Mouse (Mus musculus): ENCODE measurements around the gene Rplp2. TPM values are rescaled to one million over a fixed set of nuclear protein-coding genes. Genes with fewer than 3 reads are reported as not detected.
A peak's percentile ranks its signal among the peaks of the same experiment; 100 is the strongest.

Rplp2 gene
- total RNA-seq, 1 experiment from 2014 or later = 917 TPM

DNA sequence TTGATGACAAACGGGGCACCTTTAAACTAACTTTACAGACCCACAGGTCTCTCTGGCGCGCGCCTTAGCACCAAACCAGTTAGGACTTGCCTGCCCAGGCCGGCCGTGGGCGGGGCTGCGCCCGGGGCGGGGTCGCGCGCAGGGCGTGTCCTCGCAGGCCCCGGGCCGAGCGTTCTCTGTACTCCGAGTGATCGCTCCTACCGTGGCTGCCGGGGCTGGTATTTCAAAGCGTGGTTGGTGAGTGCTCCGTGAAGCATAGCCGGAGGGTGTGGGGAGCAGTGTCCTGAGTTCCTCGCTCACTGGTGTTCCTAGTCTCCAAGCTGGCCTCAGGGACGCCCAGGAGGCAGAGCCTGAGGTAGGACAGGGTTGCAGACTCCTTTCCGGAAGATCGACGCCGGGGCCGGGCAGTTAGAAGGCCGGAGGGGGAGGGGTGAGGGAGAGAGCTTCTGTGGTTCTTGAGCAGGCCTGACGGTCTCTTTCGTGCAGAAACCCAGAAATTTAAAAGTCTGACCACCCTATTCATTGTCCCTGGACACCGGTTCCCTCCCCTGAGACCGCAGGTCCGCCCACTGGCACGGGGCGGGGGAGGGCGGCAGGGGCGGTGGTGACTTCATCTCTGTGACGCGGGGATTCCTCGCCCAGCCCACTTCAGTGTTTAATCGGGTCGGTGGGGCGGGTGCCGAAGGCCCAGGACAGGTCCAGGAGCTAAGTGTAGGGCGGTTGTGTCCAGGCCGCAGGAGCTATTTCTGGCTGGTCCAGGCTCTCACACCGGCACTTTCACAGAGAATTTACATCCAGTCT, 20.3 kb downstream of the Rplp2 start, which contains the start of gene Cd151:
Cd151 (plus strand) TSS at position 163 of the 801 bp plus-strand sequence.
- DNase-seq = peak; percentile 92

DNA sequence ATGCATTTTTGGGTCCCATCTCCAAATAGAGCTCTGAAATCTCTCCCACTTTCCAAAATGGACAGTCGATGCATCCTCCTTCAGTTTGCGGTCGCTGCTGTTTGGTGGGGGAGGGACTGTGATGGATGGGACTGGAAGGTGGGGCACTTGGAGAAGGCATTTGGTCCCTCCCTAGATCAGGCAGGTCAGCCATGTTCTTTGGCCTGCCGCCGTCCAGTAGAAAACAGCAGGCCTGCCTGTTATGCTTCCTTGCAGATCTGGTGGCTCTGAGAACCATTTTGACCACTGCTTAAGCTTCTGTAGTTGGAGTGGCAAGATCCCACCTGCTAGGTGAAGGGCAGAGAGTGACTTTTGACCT, 21.0 kb downstream of the Rplp2 start:
- peak; percentile 37 for DNase-seq

DNA sequence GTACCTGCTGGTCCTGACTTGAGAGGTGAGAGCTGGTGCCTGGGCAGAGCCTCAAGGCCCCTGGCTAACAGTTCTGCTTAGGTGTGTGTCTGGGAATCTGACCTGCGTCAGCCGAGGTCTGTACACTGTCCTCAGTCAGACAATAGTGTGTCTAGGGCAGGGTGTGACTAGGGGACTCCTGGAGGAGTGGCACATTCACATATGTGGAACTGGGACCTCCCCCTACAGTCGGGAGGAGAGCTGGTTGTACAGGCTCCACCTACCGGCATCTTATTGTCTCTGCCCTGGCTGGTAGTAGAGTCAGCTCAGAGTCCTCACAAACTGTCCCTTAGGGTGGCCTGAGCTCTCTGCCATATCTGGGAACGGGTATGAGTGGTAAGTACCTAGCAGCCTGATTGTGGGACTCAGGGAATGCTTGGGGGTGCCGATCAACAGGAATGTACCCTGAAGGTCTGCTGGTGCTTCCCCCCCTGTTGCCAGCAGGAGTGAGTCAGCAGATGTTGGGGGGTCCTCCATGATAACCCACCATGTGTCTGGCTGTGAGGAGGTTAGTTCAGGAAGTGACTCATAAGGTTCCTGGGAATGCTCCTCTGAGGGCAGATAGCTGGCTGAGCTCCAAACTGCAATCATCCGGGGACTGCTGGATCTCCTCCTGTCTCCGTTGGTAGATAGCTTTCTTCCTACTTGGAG, 21.5 kb downstream of the Rplp2 start:
- DNase-seq = peak; percentile 78

DNA sequence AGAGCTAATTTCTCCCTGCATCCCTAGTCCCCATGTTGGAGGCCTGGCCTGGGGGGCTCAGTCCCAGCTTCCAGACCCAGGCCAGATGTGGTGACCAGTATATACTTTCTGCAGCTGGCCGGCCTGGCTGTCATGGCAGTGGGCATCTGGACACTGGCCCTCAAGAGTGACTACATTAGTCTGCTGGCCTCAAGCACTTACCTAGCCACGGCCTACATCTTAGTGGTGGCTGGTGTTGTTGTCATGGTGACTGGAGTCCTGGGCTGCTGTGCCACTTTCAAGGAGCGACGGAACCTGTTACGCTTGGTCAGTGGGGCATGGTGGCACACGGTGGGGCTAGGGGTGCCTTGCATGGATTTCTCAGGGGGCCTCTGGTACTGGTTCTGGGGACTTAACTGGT, 22.2 kb downstream of the Rplp2 start:
- DNase-seq = no peak

DNA sequence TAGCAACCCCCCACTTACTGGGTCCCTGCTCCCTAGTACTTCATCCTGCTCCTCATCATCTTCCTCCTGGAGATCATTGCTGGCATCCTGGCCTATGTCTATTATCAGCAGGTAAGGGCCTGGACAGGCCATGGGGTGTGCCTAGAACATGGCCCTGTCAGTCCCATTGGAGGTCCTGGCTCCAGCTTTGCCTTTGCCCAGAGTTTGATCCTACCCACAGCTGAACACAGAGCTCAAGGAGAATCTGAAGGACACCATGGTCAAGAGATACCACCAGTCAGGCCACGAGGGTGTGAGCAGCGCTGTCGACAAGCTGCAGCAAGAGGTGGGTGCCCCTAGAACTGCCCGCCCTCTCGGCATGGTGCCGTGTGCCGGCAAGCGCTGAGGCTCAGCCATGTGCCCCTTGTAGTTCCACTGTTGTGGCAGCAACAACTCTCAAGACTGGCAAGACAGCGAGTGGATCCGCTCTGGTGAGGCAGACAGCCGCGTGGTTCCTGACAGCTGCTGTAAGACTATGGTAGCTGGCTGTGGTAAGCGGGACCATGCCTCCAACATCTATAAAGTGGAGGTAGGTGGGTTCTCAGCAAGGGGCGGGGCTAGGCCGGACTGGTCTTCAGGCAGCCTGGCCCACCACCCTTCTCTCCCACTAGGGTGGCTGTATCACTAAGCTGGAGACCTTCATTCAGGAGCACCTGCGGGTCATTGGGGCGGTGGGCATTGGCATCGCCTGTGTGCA, 22.9 kb downstream of the Rplp2 start:
- no peak for DNase-seq

DNA sequence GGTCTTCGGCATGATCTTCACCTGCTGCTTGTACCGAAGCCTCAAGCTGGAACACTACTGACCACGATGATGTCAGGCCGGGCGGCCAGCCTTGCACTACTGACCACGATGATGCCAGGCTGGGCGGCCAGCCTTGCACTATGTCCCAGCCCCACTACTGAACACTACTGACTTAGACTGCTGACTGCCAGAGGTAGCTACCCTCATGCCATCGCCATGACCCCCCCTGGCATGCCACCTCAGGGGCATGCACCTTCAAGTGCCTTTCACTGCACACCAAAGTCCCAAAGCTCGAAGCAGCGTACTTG, 23.4 kb downstream of the Rplp2 start:
- DNase-seq = no peak

DNA sequence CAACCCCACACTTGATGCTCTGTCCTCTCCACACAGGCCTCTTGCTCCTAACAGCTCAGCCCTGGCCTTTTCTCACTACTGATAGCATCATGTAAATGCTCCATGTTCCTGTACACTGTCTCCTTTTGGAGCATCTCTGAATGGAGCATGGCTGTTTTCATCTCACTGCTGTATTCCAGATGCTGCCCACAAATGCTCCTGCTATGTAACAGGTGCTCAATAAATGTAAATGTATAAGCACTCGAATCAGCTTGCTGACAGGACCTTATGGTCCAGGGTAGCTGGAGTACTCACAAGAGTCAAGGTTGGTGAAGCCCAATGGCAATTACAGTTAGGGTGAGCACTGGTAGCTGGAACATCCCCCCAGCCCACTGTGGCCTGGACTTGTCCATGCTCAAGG, 24.1 kb downstream of the Rplp2 start:
- no peak for DNase-seq

DNA sequence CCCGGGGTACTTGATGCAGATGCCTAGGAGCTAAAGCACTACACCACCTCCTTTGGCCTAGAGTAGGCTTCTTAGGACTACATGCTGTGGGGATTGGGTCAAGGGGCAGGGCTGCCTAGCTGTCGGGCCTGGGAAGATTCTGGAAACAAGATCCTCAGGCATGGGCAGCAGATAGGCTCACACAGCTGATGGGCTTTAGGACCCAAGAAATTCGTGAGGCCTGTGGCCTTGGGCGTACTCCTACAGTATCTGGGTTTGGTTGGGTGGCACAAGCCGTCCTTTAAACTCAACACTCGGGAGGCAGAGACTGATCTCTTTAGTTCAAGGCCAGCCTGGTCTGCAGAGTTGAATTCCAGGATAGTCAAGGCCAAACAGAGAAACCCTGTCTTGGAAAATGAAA, 25.1 kb downstream of the Rplp2 start:
- DNase-seq = no peak

DNA sequence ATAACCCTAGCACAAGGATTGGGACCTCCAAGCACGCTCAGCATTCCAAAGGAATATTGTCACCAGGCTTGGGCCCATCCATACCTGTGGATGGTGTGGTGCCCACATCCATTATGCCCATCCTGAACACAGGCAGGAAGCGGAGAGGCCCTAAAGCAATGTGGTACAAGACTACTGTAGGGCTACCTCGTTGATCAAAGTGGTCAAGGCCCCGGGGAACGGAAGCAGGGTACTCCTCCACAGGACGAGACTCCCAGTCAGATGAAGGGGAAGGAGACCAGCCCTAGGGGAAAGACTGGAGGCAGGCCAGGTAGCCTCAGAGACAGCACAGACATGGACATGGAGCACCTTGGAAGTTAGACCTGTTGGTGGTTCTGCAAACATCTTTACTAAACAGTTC, 25.6 kb downstream of the Rplp2 start:
- no peak for DNase-seq

DNA sequence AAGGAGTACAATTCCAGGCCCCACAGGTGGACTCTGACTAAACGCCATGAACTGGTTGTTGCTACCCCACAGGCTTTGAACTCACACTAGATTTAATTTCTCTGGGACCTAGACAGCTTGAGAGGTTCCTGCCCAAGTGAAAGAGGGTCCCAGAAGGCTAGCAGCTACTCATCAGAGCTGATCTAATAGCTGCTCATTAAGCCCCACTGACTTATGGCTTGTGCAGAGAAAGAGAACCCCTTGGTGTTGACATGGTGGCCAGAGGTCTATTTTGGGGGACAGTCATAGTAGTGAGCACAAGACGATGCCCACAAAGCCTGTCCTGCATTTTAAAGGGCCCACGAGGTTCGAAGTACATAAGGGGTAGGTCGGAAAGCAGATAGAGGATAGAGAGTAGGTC, 27.0 kb downstream of the Rplp2 start:
- DNase-seq = no peak

DNA sequence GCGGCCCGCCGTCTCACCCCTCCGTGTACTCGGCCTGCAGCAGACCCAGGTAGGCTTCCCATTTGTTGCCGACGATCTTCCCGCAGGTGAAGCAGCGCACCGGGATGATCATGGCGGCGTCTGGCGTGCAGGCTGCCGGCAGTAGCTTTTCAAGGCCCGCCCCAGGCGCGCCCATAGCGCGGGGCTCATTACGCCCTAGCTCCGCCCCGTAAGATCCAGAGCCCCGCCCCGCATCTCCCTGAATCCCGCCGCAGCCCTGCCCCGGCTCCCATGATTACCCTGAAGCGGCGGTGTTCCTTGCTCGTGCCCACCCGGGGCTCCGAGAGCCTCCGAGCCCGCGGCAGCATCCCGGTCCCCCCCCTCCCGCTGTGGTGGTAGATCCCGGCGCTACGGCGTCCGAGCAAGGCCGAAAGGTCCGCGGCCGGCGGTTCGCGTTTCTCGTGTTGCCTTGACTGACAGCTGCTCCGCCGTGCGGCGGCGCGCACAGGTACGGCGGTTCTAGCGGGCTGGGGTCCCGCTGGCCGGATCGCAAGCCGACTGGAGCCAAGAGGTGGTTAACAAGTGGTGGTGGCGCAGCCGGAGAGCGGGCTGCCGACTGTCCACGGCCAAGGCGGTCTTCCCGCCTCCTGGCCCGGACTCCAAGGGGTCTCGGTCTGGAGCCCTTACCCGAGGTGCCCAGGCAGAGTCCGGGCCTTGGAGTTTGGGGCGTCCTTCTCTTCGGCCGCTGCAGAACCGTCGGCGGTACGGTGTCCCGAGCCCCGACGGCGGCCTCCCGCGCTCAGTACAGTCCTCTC, 28.0 kb downstream of the Rplp2 start, which contains the start of the genes Polr2l and Tspan4:
Polr2l (minus strand) TSS at position 122 of the 794 bp plus-strand sequence.
Tspan4 (plus strand) TSS at position 230 of the 794 bp plus-strand sequence.
- peak; percentile 85 for DNase-seq

DNA sequence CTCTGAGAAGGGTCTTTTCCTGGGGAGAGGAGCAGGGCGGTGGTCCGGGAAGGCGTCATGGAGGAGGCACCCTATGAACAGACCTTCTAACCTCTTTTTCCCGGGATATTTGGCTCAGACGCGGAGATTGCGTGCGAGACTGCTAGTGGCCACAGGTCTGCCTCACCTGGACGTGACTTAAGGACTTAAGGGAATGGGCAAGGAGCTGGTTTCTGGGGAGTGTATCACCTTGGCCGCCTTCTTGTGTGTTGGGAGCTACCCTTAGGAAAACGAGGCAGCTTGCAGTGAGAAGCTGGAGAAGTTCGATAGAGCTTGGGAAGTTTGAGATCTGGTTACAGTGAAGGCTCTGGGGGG, 28.6 kb downstream of the Rplp2 start:
- no peak for DNase-seq

DNA sequence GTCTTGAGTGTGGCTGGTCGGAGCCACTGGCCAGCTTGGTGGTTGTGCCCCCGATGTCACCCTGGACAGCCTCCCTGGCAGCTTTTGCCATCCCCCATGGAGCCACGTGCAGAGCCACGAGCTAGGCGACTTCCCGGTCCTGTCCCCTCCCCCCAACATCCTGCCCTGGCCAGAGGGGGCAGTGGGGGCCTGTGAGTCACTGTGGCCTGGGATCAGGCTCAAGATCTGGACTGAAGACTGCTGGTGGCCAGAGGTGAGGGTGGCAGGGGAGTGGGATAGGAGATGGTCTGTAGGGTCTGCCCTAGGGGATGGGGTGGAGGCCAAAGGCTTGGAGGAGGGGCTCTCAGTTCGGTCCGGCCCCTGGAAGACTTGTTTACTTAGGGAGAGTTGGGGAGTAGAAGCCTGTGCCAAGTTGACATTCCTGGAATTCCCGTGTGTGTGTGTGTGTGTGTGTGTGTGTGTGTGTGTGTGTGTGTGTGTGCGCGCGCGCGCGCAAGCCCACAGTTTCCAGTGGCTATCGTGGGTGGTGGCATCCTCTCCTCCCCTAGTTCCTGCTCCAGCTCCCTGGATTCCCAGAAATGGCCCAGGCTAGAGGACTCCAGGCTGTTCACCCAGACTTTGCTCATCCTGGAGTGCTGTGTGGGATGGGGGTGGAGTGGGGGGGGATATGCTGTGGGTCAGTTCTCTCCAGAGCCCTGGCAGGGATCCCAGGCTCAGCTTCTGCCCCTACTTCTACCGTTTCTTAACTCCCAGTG, 29.2 kb downstream of the Rplp2 start:
- peak; percentile 89 for DNase-seq

DNA sequence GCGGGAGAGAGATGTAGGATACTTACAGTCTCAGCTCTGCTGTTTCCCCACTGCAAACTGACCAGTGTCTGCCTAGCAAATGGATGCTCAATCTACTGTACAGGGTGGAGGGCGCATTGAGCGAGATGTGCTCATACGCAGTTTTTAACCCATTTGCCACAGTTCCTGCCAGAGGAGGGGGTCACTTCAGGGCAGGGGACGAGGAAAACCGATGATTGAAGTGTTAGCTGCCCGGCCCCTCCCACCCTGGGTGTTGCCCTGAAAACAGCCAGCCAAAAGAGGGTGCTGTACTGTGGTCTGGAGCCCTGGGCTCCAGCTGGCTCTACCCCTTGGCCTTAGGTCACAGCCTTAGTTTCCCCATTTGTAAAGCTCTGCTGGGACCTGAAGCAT, 29.8 kb downstream of the Rplp2 start:
- DNase-seq = no peak

DNA sequence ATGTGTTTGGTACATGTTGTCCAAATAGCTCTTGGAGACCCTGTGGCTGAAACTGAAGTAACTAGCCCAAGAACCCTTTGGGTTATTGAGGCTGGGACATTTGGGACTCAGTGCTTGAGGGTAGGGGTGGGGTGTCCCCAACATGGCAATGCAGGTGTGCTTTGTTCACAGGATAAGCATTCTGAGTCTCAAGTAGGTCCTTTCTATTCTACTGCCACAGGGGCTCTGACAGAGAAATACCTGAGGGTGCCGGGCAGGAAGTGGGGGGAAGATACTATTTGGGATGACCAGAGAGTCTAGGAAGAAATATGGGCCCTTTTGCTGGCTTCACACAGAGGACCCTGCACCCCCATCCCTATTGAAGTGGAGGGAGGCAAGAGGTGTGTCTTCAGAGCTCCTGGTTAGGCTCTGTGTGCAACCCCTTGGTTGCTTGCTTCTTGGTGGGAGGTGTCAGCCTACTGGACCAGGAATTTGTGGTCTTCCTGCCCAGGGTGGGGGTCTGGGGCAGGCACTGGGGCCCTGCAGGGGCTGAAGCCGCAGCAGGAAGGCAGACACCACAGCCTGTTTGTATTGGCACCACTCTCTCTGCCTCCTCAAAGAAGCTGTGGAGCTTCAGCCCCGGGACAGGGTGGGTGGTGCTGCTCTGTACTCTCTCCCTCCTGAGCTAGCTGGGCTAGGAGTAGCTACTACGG, 30.6 kb downstream of the Rplp2 start:
- DNase-seq = no peak

DNA sequence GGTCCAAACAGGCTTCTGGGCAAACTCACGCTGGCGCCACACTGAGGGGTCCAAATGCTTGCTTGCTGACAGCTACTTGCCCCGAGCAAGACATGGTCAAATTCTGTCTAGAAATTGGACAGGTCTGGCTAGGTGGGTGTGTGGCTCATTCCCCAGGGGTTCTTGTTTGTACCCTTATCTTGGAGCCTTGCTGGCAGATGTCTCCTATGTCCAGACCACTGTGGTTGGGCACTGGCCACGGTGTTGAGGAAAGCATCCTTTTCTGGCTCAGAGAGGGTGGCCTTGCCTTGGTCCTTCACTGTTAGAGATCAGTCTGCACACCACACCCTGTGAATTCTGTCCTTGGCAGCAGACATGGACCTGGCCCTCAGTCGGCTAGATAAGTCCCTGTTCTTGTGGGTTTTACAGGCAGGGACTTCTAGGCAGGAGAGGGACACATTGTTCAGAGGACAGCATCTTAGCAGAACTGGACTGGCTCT, 31.1 kb downstream of the Rplp2 start:
- DNase-seq = no peak

DNA sequence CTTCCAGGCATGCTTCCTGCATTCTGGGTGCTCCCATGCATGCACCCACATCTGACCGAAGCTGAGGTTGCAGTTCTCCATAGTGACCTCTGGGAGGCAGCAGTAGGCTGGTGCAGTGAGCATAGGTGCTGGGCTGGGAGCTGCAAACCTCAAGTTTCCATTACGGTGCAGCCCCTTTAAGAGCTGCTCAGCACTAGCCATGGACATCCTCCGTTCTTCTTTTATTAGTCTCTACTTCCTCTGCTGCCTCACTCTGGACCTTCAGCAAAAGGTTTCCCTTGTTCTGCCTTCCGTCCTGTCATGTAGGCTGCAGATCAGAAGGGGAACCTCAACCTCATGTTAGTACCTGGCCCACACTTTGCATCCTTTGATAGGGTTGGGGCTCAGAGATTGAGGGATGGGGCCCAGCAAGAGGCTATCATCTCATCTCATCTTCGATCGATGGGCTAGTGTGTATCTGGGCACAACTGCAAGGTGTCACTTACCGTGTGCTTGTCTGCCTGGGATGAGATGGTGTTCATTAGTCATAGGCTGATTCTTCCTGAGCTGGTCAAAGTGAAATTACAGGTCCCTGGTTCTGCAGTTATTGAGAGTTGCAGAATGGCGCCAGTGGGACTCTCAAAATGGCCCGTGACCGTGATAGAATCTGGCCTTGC, 33.8 kb downstream of the Rplp2 start:
- DNase-seq = peak; percentile 52

DNA sequence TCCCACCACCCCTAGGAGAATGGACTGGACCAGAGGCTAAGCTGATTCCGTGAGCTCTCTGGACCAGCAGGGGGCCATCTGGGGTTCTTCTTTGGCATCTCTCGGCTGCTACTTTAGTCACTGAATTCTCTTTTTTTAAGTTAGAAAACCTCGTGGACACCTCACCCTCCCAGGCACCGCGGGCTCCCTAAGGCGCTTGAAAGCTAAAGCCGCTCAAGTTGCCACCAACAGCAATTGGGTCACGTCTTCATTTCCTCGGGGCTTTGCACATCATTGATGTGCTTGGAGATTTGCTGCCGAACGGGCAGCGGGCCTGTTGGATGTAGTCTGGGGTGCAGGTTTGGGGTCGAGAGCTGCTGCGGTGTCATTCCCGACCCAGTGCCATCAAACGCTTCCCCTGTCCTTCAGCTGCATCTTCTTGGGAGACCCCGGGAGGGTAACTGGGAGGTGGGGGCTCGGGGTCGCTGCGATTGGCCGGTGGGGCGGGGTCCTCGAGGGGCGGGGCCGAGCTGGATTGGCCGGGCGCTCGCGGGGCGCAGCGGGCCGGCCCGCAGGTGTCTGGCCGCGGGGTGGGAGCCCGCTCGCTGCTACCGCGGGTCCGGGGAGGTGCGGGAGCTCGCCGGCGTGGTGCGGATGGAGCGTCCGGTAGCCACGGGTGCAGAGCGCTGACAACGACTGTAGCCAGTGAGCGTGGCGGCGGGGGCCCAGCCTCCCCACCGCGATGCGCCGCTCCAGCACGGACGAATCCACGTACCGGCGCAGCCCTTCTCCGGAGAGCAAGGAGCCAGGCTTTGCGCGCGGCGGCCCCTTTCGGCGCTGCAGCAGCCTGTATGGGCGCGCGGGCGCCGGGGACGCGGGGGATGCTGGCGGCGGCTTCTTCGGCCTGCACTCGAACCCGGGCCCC, 34.6 kb downstream of the Rplp2 start:
- peak; percentile 51 for DNase-seq

DNA sequence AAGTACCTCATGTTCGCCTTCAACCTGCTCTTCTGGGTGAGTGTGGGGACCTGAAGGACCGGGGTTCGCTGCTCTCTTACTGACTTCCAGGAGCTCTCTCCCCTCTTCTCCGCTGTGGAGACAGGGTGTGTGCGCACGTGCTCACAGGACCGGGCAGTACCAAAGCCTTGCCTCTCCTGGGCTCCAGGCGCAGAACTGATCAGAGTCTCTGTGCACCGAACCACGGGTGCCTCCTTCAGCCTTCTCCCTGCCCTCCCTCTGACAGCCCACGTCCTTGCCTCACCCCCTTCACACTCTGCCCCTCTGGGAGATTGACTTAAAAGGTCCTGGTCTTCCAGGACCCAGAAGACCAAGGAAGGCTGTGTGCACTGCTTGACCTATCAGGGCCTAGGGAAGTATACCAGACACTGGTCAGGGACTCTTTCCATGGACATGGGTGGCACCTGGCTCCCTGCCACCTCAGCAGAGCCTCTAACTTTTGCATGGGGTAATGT, 35.4 kb downstream of the Rplp2 start:
- DNase-seq = no peak
